Mouse (Mus musculus) thymus, adult 2 months (tissue): ENCODE measurements at regions not wholly inside any gene's neighbourhood (a gene's known extent, or its start where the extent isn't known, plus 50 kb on each side); places are given as distances from the start of the nearest gene placed in this dataset.

Experiments used
- CTCF ChIP-seq: fragments of 200-500 bp; IDR thresholded peaks from 2 replicates; pipeline ENCODE4 v1.5.1; 2012; ENCODE audit warnings: mild to moderate bottlenecking, control low read depth, low read length, moderate library complexity, borderline replicate concordance; ENCODE audit not compliant: control insufficient read depth, poor library complexity, insufficient read depth; ENCODE audit errors: extremely low read depth
- POLR2A ChIP-seq: fragments of 200-500 bp; IDR thresholded peaks from 2 replicates; pipeline ENCODE4 v1.6.1; 2012; ENCODE audit warnings: mild to moderate bottlenecking, low read length, control low read depth, moderate library complexity; ENCODE audit not compliant: control insufficient read depth, poor library complexity, insufficient read depth; ENCODE audit errors: extremely low read depth

DNA sequence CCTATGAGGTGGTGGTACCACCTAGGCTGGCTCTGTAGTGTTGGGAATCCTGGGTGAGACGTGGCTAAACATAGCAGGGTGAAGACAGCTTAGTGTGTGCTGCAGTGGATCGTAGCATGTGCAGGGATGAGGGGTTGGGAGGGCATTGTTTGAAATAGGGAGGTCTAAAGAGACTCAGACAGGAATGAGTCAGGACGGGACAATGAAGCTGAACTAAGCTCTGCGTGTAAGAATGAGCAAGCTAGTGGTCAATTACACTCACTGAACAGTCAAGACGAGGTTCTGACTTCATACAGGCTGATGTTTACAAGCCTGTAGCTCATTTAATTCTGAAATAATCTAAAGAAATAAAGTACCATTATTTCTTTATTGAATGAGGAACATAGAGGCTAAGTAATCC, 85.5 kb upstream of the Sod3 start:
- no peak for TF ChIP-seq CTCF
- TF ChIP-seq POLR2A = no peak
